Mouse (Mus musculus) ES-Bruce4 (cell line): Measurements from ENCODE around the gene Rasgef1b. TPM values are rescaled to one million over a fixed set of nuclear protein-coding genes. Genes with fewer than 3 reads are reported as not detected.

Source experiments
- H3K27ac ChIP-seq: 2 replicates; pipeline ENCODE4 v1.5.1; 2012; ENCODE audit warnings: low read length, inconsistent platforms; ENCODE audit not compliant: insufficient read depth
- H3K27me3 ChIP-seq: 2 replicates; pipeline ENCODE4 v1.6.1; 2012; ENCODE audit warnings: mild to moderate bottlenecking, low read length, inconsistent platforms; ENCODE audit not compliant: control insufficient read depth, poor library complexity, insufficient read depth, severe bottlenecking
- H3K36me3 ChIP-seq: 2 replicates; pipeline ENCODE4 v1.6.1; 2012; ENCODE audit warnings: inconsistent platforms, mild to moderate bottlenecking, low read length, moderate library complexity; ENCODE audit not compliant: control insufficient read depth, poor library complexity, insufficient read depth, severe bottlenecking
- H3K4me1 ChIP-seq: one replicate; pipeline ENCODE4 v1.8.1; 2011; ENCODE audit warnings: low read length; ENCODE audit not compliant: control insufficient read depth, insufficient read depth
- H3K4me3 ChIP-seq: 2 replicates; pipeline ENCODE4 v1.5.1; 2011; ENCODE audit warnings: low read depth, mild to moderate bottlenecking, low read length
- H3K9ac ChIP-seq: 2 replicates; pipeline ENCODE4 v1.6.1; 2012; ENCODE audit warnings: low read depth, mild to moderate bottlenecking, inconsistent platforms; ENCODE audit not compliant: poor library complexity, severe bottlenecking
- H3K9me3 ChIP-seq: replicated peaks from 2 replicates; pipeline ENCODE4 v1.6.1; 2012; ENCODE audit warnings: mild to moderate bottlenecking, low read length, inconsistent platforms; ENCODE audit not compliant: control insufficient read depth, poor library complexity, insufficient read depth, severe bottlenecking
- CTCF ChIP-seq: IDR thresholded peaks from one replicate; pipeline ENCODE4 v1.8.1; 2011; ENCODE audit warnings: low read depth, low read length
- EP300 ChIP-seq: IDR thresholded peaks from 2 replicates; pipeline ENCODE4 v1.6.1; 2011; ENCODE audit warnings: low read depth, low read length; ENCODE audit not compliant: insufficient read depth
- POLR2A ChIP-seq: IDR thresholded peaks from one replicate; pipeline ENCODE4 v1.8.1; 2011; ENCODE audit warnings: low read length; ENCODE audit not compliant: insufficient read depth
- polyA plus RNA-seq: library from polyadenylated mRNA; stranded (reverse); fragments of >200 nt; gene quantifications from 2 replicates; pipeline ENCODE4 v1.2.4, GENCODE M21; 2011; ENCODE audit warnings: low read depth; ENCODE audit not compliant: missing spikeins, insufficient read depth, insufficient read length

The Rasgef1b gene
- polyA plus RNA-seq, 1 experiment: 1.9 TPM

DNA sequence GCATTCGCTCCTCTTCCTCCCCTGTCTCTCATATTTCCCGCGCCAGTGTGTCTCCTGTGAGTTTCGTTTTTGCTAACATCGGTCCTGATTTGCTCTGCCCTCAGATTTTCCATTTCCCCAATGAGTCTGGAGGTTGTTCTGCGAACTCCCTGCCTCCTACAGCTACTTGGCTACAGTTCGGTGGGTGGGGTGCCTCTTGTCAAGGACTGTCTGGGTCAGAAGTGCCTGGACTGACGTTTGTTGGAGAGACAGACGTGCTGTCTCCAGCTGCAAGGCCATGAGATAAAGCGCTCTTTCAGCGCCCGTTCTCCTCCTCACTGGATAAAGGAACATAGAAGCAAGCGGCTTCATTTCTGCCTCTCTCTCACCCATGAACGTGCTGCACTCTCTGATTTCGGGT is 389.1 kb downstream of the Rasgef1b start:
- H3K4me1 ChIP-seq: no peaks in the 10 kb centered on the region
- H3K27me3 ChIP-seq: no peaks in the 10 kb centered on the region
- no peak overlapping the region for H3K27ac ChIP-seq
- no peak overlapping the region for H3K9ac ChIP-seq
- no peaks in the 10 kb centered on the region for H3K9me3 ChIP-seq
- H3K36me3 ChIP-seq: no peaks in the 10 kb centered on the region
- no peak overlapping the region for H3K4me3 ChIP-seq
- no peak for TF ChIP-seq CTCF
- TF ChIP-seq POLR2A: no peak
- TF ChIP-seq EP300: no peak

DNA sequence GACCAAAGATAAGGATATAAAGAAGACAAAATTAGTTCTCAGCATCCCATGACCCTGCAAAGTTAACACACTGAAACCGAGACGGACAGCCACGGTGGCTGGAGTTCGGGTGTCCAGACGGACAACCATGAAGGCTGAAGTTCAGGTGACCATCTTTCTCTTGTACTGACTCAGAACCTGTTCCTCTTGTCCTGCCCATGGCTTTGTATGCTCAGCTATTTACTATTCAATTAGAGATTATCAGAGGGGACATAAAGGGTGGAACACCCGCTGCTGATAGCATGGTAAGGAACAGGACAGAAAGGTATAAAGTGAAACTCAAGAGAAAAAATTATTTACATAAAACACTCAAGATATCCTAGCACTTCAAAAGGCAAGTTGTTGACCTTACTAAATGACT is 390.0 kb downstream of the Rasgef1b start:
- H3K27me3 ChIP-seq: no peaks in the 10 kb centered on the region

DNA sequence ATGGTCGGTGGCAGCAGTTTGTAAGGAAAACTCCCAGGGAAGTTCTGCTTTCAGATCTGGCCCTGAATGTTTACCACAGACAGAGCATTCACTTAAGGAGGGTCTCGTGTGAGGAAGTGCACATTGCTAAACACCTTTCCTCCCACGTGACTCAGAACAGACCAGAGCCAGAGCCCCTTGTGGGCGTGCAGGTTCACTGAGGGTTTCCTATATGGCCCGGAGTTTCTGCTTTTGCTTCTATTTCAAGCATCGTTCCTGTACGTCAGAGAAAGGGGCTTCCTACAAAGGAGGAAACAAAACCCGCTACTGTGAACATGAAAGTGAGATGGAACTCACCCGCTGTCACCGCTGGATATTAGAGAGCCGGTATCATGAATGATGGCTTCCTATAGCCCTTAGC is 392.4 kb downstream of the Rasgef1b start:
- no peaks in the 10 kb centered on the region for H3K4me1 ChIP-seq
- no peaks in the 10 kb centered on the region for H3K27me3 ChIP-seq
- H3K27ac ChIP-seq: no peak overlapping the region
- H3K36me3 ChIP-seq: no peaks in the 10 kb centered on the region
- TF ChIP-seq POLR2A: no peak
- no peak overlapping the region for H3K9ac ChIP-seq
- no peak overlapping the region for H3K4me3 ChIP-seq
- no peaks in the 10 kb centered on the region for H3K9me3 ChIP-seq

More for the DNA sequence above, 390.0 kb downstream of the Rasgef1b start:
- TF ChIP-seq POLR2A: no peak
- no peak for TF ChIP-seq EP300
- no peak for TF ChIP-seq CTCF
- Histone ChIP-seq H3K36me3 (no peaks in the 10 kb centered on the region), H3K4me1 (no peaks in the 10 kb centered on the region), H3K27ac (no peak overlapping the region), H3K9me3 (no peaks in the 10 kb centered on the region), H3K9ac (no peak overlapping the region), H3K4me3 (no peak overlapping the region)

DNA sequence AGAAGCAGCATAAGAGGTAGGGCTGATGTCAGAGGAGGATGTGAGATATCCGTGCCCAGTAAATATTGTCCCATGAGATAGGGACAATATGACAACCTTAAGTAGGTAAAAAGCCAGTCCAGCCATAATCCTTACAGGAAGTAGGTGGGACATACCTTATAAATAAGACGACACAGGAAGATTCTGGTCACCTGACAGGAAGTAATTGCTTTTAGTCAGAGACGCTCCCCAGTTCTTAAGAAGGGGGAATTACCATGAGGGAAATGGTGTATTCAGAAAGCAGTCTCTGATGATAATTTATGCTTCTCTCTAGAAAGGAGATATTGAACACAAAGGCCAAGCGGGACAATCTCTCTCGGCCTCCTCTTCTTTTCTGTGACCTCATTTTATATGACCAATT is 394.8 kb downstream of the Rasgef1b start:
- Histone ChIP-seq H3K27me3 (no peaks in the 10 kb centered on the region), H3K36me3 (no peaks in the 10 kb centered on the region), H3K4me1 (no peaks in the 10 kb centered on the region), H3K4me3 (no peak overlapping the region), H3K9ac (no peak overlapping the region), H3K9me3 (no peaks in the 10 kb centered on the region), H3K27ac (no peak overlapping the region)
- TF ChIP-seq POLR2A (no peak), CTCF (no peak), EP300 (no peak)

DNA sequence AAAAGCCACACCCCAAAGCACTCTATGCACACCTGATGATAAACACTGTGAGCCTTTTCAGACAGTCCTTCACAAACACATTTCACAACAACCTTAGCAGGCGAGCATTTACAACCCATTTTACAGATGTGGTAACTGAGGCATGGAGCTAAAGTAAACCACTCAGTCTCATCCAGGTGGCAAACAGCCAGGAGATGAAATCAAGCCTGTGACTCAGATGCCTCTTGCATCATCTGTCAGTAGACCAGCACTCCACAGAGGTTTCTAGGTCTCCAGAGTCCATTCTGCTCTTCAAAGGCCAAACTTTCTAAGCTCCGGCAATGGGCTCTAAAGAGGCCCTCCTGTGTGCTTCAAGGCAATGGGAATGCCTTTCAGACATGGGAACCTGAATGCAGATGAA is 396.8 kb downstream of the Rasgef1b start:
- H3K9ac ChIP-seq: no peak overlapping the region
- no peaks in the 10 kb centered on the region for H3K9me3 ChIP-seq
- H3K4me1 ChIP-seq: no peaks in the 10 kb centered on the region
- no peaks in the 10 kb centered on the region for H3K36me3 ChIP-seq
- TF ChIP-seq CTCF: no peak
- TF ChIP-seq POLR2A: no peak
- TF ChIP-seq EP300: no peak
- H3K27ac ChIP-seq: no peak overlapping the region
- H3K27me3 ChIP-seq: no peaks in the 10 kb centered on the region
- H3K4me3 ChIP-seq: no peak overlapping the region

DNA sequence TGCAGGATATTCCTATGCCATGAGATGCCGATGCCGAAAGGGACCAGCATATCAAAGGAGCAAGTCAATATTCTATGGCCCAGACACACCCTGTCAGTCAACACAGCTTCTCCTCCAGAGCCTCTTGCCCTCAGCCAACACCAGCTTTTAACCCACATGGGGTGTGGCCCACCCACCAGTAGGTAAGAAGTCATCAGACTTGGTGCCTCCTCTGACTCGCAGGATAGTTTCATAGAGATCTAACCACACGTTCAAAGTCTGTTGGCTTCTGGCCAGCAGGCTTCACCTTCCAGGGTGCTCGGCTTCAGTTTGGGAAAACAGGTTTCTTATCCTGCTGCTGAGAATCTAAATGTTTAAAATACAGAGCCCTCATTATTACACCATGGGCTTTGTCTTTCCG is 399.8 kb downstream of the Rasgef1b start:
- H3K9ac ChIP-seq: no peak overlapping the region
- no peaks in the 10 kb centered on the region for H3K27me3 ChIP-seq
- no peak overlapping the region for H3K27ac ChIP-seq
- H3K4me1 ChIP-seq: no peaks in the 10 kb centered on the region
- H3K36me3 ChIP-seq: no peaks in the 10 kb centered on the region
- TF ChIP-seq EP300: no peak
- no peak for TF ChIP-seq POLR2A
- no peak for TF ChIP-seq CTCF
- H3K4me3 ChIP-seq: no peak overlapping the region
- H3K9me3 ChIP-seq: no peaks in the 10 kb centered on the region
